Mouse (Mus musculus) embryonic stem cell, embryonic (primary cell): ENCODE results near the gene Eng.

ENCODE experiments used
- CTCF ChIA-PET, 4 experiments: fragments of 300-600 bp in 2 of 4; fragments of 350-600 bp in 2 of 4; sonication (Branson Sonifier 250); formaldehyde crosslinking; loops; one replicate each; lab custom pipeline; 2022; ENCODE audit warnings: inconsistent platforms in 2 of 4; lab: Charles Lee
- POLR2A ChIA-PET, 4 experiments: fragments of 300-600 bp in 2 of 4; fragments of 350-600 bp in 2 of 4; sonication (Branson Sonifier 250); formaldehyde crosslinking; loops; one replicate each; lab custom pipeline; 2022; ENCODE audit warnings: antibody characterized with exemption in 4 of 4, inconsistent platforms in 1 of 4; lab: Charles Lee

The Eng gene

DNA sequence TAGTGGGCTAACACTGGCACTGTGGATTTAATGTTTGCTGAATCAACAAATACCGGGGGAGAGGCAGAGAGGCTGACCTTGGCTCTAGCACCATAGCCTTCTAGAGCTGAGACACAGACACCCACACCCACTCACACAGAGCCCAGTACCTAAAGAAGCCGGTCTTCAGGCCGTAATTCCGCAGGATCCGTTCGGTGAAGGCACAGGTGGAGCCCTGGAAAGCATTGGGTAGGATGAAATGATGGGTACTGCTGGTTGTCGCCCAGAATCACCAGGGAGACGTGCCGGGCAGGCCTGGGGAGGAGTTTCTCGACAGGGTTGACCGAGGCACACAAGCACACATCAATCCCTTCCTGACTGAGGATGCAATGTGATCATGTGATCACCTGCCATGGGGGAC, 44.6 kb downstream of the Eng start:
- CTCF ChIA-PET, result interaction anchor here in 2 of 4 experiments (0.7 to 3.2 kb wide), 4 partner anchors 17 to 1719 kb away, joined by 3 to 51 read pairs (median 8); no protein-coding TSS in a partner anchor

DNA sequence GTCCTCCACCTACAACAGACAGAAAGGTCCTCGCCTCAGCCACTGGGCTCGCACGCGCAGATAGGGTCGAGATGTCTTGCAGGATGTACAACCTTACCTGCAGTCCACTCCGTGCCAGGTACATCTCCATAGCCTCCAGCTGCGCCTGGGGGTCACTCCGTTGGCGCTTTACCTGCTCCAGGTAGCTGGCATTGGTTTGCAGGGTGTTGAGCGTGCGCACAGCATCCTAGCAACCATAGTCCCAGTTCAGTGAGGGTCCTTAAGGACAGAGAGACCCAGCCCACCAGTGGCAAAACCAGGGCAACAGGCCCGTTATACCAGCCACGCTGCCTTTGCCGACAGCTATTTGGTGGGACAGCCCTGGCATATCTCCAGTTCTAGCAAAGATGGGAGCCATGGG, 46.1 kb downstream of the Eng start:
- ChIA-PET POLR2A (interaction anchor here in 2 of 4 experiments (0.7 to 4.1 kb wide), 14 partner anchors 10 to 121 kb away, joined by 3 to 37 read pairs (median 8); partner anchors contain the start of genes Dpm2 (in 1 of the 2), Eng (in 1 of the 2), Fpgs (in 1 of the 2) and Ptrh1 (in 1 of the 2)), CTCF (interaction anchor here in 2 of 4 experiments (0.6 to 2.6 kb wide), 6 partner anchors 16 to 165 kb away, joined by 3 to 22 read pairs (median 3); partner anchors contain the start of gene Tor2a (in 1 of the 2))

More for the DNA sequence above, 44.6 kb downstream of the Eng start:
- POLR2A ChIA-PET, result interaction anchor here in 3 of 4 experiments (0.7 to 4.1 kb wide), 7 partner anchors 8 to 133 kb away, joined by 3 to 37 read pairs (median 4); no protein-coding TSS in a partner anchor

GRCm38 (mm10) chr2:32693282-32693681, 46.9 kb downstream of the Eng start:
- ChIA-PET CTCF (interaction anchor here (0.6 to 2.6 kb wide), 39 partner anchors 10 to 164 kb away, joined by 3 to 25 read pairs (median 4); partner anchors contain the start of genes Cdk9 (in 2 of the 4), Fpgs (in 2 of the 4), St6galnac4 (in 2 of the 4) and Tor2a (in 1 of the 4)), POLR2A (interaction anchor here (0.5 to 4.1 kb wide), 55 partner anchors 8 to 272 kb away, joined by 3 to 37 read pairs (median 5); partner anchors contain the start of genes Fpgs (in 3 of the 4), Tor2a (in 2 of the 4), Cdk9 (in 1 of the 4) and Dpm2 (in 1 of the 4))

GRCm38 (mm10) chr2:32693823-32694411, 47.5 kb downstream of the Eng start:
- POLR2A ChIA-PET, result interaction anchor here (0.5 to 4.1 kb wide), 66 partner anchors 8 to 272 kb away, joined by 3 to 37 read pairs (median 5); partner anchors contain the start of genes Fpgs (in 3 of the 4), Ptrh1 (in 2 of the 4), Tor2a (in 2 of the 4) and Ttc16 (in 2 of the 4)
- CTCF ChIA-PET, result interaction anchor here (0.6 to 2.6 kb wide), 40 partner anchors 10 to 164 kb away, joined by 3 to 25 read pairs (median 4); partner anchors contain the start of genes Cdk9 (in 2 of the 4), Fpgs (in 2 of the 4), St6galnac4 (in 2 of the 4) and Eng (in 1 of the 4)

GRCm38 (mm10) chr2:32694691-32695090, 48.3 kb downstream of the Eng start:
- ChIA-PET CTCF (interaction anchor here (0.6 to 2.6 kb wide), 21 partner anchors 9 to 372 kb away, joined by 3 to 25 read pairs (median 5); partner anchors contain the start of genes Fpgs (in 2 of the 4), Cdk9 (in 1 of the 4) and Eng (in 1 of the 4)), POLR2A (interaction anchor here (0.7 to 4.1 kb wide), 24 partner anchors 9 to 158 kb away, joined by 3 to 37 read pairs (median 6); partner anchors contain the start of genes Fpgs (in 3 of the 4), Cdk9 (in 1 of the 4) and Tor2a (in 1 of the 4))

DNA sequence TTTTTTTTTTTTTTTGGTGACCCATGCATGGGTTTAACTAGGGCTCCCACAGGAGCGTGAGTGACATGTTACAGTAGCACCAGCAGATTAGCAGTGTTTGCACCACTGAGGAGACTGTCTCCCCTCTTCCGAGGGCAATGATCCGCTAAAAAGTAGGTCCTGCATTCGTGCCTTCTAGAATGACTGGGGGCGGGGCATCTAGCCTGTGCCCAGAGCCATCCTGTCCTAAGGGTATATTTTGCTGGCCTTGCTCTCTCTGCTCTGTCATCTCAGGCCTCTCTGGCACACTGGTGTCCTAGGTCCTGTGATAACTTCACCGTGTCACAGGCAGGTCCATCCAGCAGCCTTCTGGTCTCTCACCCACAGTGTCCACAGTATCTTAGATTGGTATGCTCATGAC, 53.3 kb downstream of the Eng start:
- ChIA-PET POLR2A (interaction anchor here in 3 of 4 experiments (0.6 to 3.5 kb wide), 20 partner anchors 8 to 1798 kb away, joined by 3 to 24 read pairs (median 4); partner anchors contain the start of genes 6330409D20Rik (in 1 of the 3) and Cdk9 (in 1 of the 3)), CTCF (interaction anchor here in 2 of 4 experiments (0.7 to 5.1 kb wide), 10 partner anchors 9 to 295 kb away, joined by 3 to 46 read pairs (median 4); no protein-coding TSS in a partner anchor)

DNA sequence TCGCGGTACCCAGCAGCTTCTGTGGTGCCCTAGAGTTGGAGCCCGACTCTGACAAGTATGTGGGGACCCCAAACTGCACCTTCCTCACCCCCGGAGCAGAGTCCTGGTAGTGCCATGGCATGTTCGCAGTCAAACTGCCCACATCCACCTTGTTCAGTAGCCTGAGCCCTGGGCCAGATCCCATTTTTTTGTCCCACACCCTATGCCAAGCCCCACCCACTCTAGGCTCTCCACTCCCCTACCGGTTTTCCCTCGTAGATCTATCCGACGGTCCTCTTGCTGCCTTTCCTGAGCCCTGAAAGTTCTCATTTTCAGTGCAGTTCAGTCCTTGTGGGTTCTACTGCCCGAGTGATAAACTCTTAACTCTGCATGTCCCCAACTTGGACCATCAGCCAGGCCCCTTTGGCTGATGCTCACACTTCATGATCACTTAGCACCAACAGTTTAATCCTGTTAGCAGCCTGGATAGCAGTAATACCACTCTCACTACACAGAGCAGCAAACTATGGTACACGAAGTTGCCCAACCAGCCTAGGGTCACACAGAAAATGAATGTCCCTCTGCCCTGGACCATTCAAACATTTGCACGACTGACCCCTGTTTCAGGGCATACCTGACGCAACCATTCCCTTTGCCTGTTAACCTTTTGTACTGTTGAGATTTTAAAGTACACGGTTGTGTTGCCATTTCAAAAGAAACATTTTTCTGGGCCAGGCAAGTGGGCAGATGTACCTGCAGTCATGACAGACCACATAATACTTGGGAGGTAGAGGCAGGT, 54.8 kb downstream of the Eng start:
- CTCF ChIA-PET, result interaction anchor here in 2 of 4 experiments (1.1 to 5.1 kb wide), 6 partner anchors 8 to 133 kb away, joined by 3 to 46 read pairs (median 4); no protein-coding TSS in a partner anchor
- POLR2A ChIA-PET, result interaction anchor here in 3 of 4 experiments (0.6 to 3.5 kb wide), 34 partner anchors 7 to 262 kb away, joined by 3 to 24 read pairs (median 3); partner anchors contain the start of genes 6330409D20Rik (in 1 of the 3), Cdk9 (in 1 of the 3) and Tor2a (in 1 of the 3)

DNA sequence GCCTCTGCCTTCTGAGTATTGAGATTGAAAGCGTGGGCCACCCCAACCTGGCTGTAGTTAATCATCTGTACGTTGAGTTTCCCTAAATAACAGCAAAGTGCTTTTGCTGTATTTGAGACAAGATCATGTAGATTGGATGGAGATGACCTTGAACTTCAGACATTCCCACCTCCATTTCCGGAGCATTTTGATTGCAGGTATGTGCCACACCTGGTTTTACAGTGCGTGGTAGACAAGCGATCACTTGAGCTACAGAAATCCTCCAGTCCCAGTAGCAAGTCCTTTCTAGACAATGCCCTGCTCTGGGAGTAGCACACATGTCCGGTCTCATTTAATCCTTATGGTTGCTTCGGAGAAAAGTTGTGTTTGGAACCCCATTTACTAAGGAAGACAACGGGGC, 56.7 kb downstream of the Eng start:
- ChIA-PET POLR2A (interaction anchor here (0.7 to 4.2 kb wide), 29 partner anchors 9 to 258 kb away, joined by 3 to 34 read pairs (median 4); partner anchors contain the start of genes Cdk9 (in 4 of the 4), Lrsam1 (in 1 of the 4), Rpl12 (in 1 of the 4) and St6galnac4 (in 1 of the 4)), CTCF (interaction anchor here (0.8 to 4.8 kb wide), 10 partner anchors 9 to 155 kb away, joined by 3 to 25 read pairs (median 3); partner anchors contain the start of gene Tor2a (in 1 of the 4))

DNA sequence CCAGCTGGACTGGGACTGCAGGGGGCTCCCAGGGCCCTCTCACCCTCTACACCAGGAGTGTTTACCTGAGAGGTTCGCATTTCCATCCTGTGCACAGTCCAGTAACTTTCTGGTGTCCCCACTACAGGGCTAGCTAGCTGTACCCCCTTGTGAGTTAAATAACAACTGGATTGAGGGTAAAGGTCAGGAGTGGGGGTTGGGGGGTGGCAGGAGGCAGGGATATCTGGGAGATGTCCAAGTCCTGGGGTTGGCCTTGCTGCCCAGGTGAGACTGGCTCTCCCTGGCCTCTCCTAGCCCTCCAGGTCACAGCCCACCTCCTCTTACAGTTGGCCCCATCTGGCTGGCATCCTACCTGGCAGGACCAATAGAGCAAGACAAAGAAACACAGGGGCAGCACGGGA, 57.6 kb downstream of the Eng start, which contains the start of gene Fpgs:
Gene Fpgs, minus strand, starts transcription at position 125 of the 401 bp plus-strand sequence.
- CTCF ChIA-PET, result interaction anchor here (0.6 to 4.8 kb wide), 11 partner anchors 10 to 209 kb away, joined by 3 to 25 read pairs (median 4); partner anchors contain the start of gene Tor2a (in 1 of the 4)
- POLR2A ChIA-PET, result interaction anchor here (0.6 to 16.1 kb wide), 47 partner anchors 8 to 801 kb away, joined by 3 to 214 read pairs (median 4); partner anchors contain the start of genes Cdk9 (in 4 of the 4), Tor2a (in 2 of the 4), Lrsam1 (in 1 of the 4) and Rpl12 (in 1 of the 4)

GRCm38 (mm10) chr2:32705018-32705417, 58.6 kb downstream of the Eng start:
- ChIA-PET CTCF (interaction anchor here in 3 of 4 experiments (0.5 to 4.8 kb wide), 11 partner anchors 11 to 236 kb away, joined by 3 to 25 read pairs (median 3); partner anchors contain the start of gene Tor2a (in 1 of the 3)), POLR2A (interaction anchor here (0.6 to 16.1 kb wide), 39 partner anchors 7 to 802 kb away, joined by 3 to 214 read pairs (median 4); partner anchors contain the start of genes Cdk9 (in 2 of the 4), Tor2a (in 2 of the 4), Eng (in 1 of the 4) and Slc2a8 (in 1 of the 4))

GRCm38 (mm10) chr2:32706971-32707370, 60.6 kb downstream of the Eng start:
- ChIA-PET POLR2A (interaction anchor here in 3 of 4 experiments (0.6 to 16.1 kb wide), 19 partner anchors 8 to 254 kb away, joined by 3 to 214 read pairs (median 6); partner anchors contain the start of genes Lrsam1 (in 1 of the 3), Rpl12 (in 1 of the 3) and Tor2a (in 1 of the 3)), CTCF (interaction anchor here in 3 of 4 experiments (0.7 to 4.8 kb wide), 5 partner anchors 13 to 152 kb away, joined by 3 to 25 read pairs (median 4); no protein-coding TSS in a partner anchor)

GRCm38 (mm10) chr2:32708643-32709042, 62.2 kb downstream of the Eng start:
- CTCF ChIA-PET, result interaction anchor here (0.6 to 2.5 kb wide), 55 partner anchors 8 to 1196 kb away, joined by 3 to 23 read pairs (median 5); partner anchors contain the start of genes Tor2a (in 3 of the 4), Cfap157 (in 1 of the 4), Dpm2 (in 1 of the 4) and Pip5kl1 (in 1 of the 4)
- POLR2A ChIA-PET, result interaction anchor here (0.6 to 16.1 kb wide), 48 partner anchors 8 to 258 kb away, joined by 3 to 214 read pairs (median 4); partner anchors contain the start of genes Lrsam1 (in 2 of the 4), Rpl12 (in 2 of the 4) and Tor2a (in 2 of the 4)

- CTCF ChIA-PET, result interaction anchor here (0.7 to 2.5 kb wide), 21 partner anchors 9 to 195 kb away, joined by 3 to 23 read pairs (median 5); partner anchors contain the start of genes Tor2a (in 2 of the 4) and Pip5kl1 (in 1 of the 4)
- POLR2A ChIA-PET, result interaction anchor here in 3 of 4 experiments (0.5 to 16.1 kb wide), 31 partner anchors 8 to 257 kb away, joined by 3 to 214 read pairs (median 6); partner anchors contain the start of genes Lrsam1 (in 1 of the 3) and Rpl12 (in 1 of the 3)
Observed at GRCm38 (mm10) chr2:32709521-32710137, 63.2 kb downstream of the Eng start.

DNA sequence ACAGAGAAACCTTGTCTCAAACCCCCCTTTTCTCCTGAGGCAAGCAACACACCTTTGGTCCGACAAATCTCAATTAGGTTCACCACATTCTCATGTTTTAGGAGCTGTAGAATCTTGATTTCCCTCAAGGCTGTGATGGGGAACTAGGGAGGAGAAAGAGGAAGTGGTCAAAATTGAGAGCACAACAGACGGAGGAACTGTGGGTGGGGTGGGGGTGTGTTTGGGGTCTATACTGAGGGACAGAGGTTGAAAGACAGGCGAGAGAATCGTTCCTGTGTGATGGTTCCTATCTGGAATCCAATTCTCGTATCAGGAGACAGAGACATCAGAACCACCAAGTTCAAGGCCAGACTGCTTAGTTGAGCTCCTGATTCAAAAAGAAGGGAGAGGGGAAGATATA, 64.0 kb downstream of the Eng start:
- POLR2A ChIA-PET, result interaction anchor here in 2 of 4 experiments (0.7 to 16.1 kb wide), 12 partner anchors 10 to 138 kb away, joined by 3 to 214 read pairs (median 22); no protein-coding TSS in a partner anchor
- CTCF ChIA-PET, result interaction anchor here in 1 of 4 experiments (1.0 kb wide), 1 partner anchor 12 kb away, joined by 3 read pairs; no protein-coding TSS in a partner anchor
